Mouse (Mus musculus) A20 (cell line): ENCODE measurements around the gene Ctsr.
"Not testable (repeated sequence)": the region's sequence is repeated elsewhere in the genome, so short reads cannot be mapped to it uniquely, and the experiment has no call there.

Experiments
- DNase-seq: peaks from one replicate; pipeline ENCODE4 v3.0.0-alpha.2; 2011; ENCODE audit warnings: low read depth, low spot score

Ctsr gene

GRCm38 (mm10) chr13:61164156-61164555, at the start of gene Ctsr:
Gene Ctsr, minus strand, starts transcription at chr13:61164256.
- no peak for DNase-seq

- no peak for DNase-seq
Measured at GRCm38 (mm10) chr13:61203310-61203709, 39.3 kb upstream of the Ctsr start, which contains the start of gene Cts6. Gene Cts6, minus strand, starts transcription at chr13:61203410.

- not testable (repeated sequence) for DNase-seq
Measured at GRCm38 (mm10) chr13:61185151-61185933, 21.3 kb upstream of the Ctsr start.

GRCm38 (mm10) chr13:61164622-61165021, 566 bp upstream of the Ctsr start:
- DNase-seq: no peak
